Mouse (Mus musculus) cerebellum, adult 2 months (tissue): ENCODE measurements around the gene Haao. TPM values are rescaled to one million over a fixed set of nuclear protein-coding genes. Genes with fewer than 3 reads are reported as not detected.
"Not testable (repeated sequence)": the region's sequence is repeated elsewhere in the genome, so short reads cannot be mapped to it uniquely, and the experiment has no call there.

Source experiments
- DNase-seq, 2 experiments: peaks; one replicate each; pipeline ENCODE4 v3.0.0; 2021
- H3K27ac ChIP-seq: fragments of 200-500 bp; 2 replicates; pipeline ENCODE4 v1.5.1; 2012; ENCODE audit warnings: low read length, control low read depth, inconsistent platforms; ENCODE audit not compliant: insufficient read depth
- H3K27me3 ChIP-seq: fragments of 200-500 bp; 2 replicates; pipeline ENCODE4 v1.6.1; 2012; ENCODE audit warnings: inconsistent platforms, mild to moderate bottlenecking, low read length, moderate library complexity; ENCODE audit not compliant: control insufficient read depth, insufficient read depth
- H3K4me1 ChIP-seq: fragments of 200-500 bp; 2 replicates; pipeline ENCODE4 v1.6.1; 2011; ENCODE audit warnings: low read length; ENCODE audit not compliant: control insufficient read depth, insufficient read depth
- H3K4me3 ChIP-seq: fragments of 200-500 bp; replicated peaks from 2 replicates; pipeline ENCODE3; 2011; ENCODE audit warnings: mild to moderate bottlenecking, low read depth, low read length, control low read depth; ENCODE audit not compliant: insufficient read depth
- CTCF ChIP-seq: fragments of 200-500 bp; IDR thresholded peaks from 2 replicates; pipeline ENCODE4 v1.5.1; 2011; ENCODE audit warnings: low read depth, mild to moderate bottlenecking, control low read depth, low read length, moderate library complexity, borderline replicate concordance; ENCODE audit not compliant: insufficient read depth
- POLR2A ChIP-seq: fragments of 200-500 bp; IDR thresholded peaks from 2 replicates; pipeline ENCODE4 v1.6.1; 2011; ENCODE audit warnings: low read length, control low read depth, borderline replicate concordance; ENCODE audit not compliant: insufficient read depth
- WGBS: fragments of 180-500 bp; shearing (Covaris S2); methylation state at CpG from one replicate; pipeline ENCODE4 v1.1.7; 2018; 5-methylcytosine and 5-hydroxymethylcytosine counted together
- polyA plus RNA-seq: library from polyadenylated mRNA; depleted of rRNA; stranded (reverse); fragments of >200 nt; gene quantifications from 2 replicates; pipeline ENCODE4 v1.2.3, GENCODE M21; 2012

Haao gene
- polyA plus RNA-seq, 1 experiment: 0.75 TPM

- Histone ChIP-seq H3K4me1 (no peaks in the 10 kb centered on the region), H3K27me3 (no peaks in the 10 kb centered on the region), H3K27ac (peak overlapping the region; percentile 96), H3K4me3 (peak overlapping the region; percentile 86)
- DNase-seq: peak; percentile 77 to 81
- TF ChIP-seq POLR2A (peak; percentile 27; the same call in 1 of the 2 replicates), CTCF (no peak)
- under 1% methylated on average over 26 of the region's 27 CpGs for WGBS
These were observed 14.5 kb upstream of the Haao start for GRCm38 (mm10) chr17:83862134-83862881.

- peak overlapping the region; percentile 96 for H3K27ac ChIP-seq
- H3K4me3 ChIP-seq: peak overlapping the region; percentile 86
- under 1% methylated on average over 62 of the region's 62 CpGs for WGBS
- no peak for TF ChIP-seq CTCF
- TF ChIP-seq POLR2A: peak; percentile 33; the same call in 1 of the 2 replicates
- no peaks in the 10 kb centered on the region for H3K4me1 ChIP-seq
- DNase-seq: peak; percentile 95 to 100
- H3K27me3 ChIP-seq: no peaks in the 10 kb centered on the region
These were observed 13.8 kb upstream of the Haao start for GRCm38 (mm10) chr17:83861444-83862133.

- 60% methylated on average over 8 of the region's 8 CpGs for WGBS
- peak overlapping the region; percentile 86 for H3K4me3 ChIP-seq
- not testable (repeated sequence) for H3K27ac ChIP-seq, DNase-seq, H3K4me1 ChIP-seq, H3K27me3 ChIP-seq
These were observed 13.2 kb upstream of the Haao start for GRCm38 (mm10) chr17:83860968-83861367.

GRCm38 (mm10) chr17:83860224-83860623 lies 12.5 kb upstream of the Haao start:
- WGBS: 86% methylated on average over 7 of the region's 7 CpGs
- H3K4me3 ChIP-seq: no peak overlapping the region
- no peaks in the 10 kb centered on the region for H3K27me3 ChIP-seq
- TF ChIP-seq CTCF (no peak), POLR2A (no peak)
- no peak for DNase-seq
- H3K4me1 ChIP-seq: no peaks in the 10 kb centered on the region
- H3K27ac ChIP-seq: no peak overlapping the region

GRCm38 (mm10) chr17:83859639-83860038 lies 11.9 kb upstream of the Haao start:
- Histone ChIP-seq H3K27me3 (no peaks in the 10 kb centered on the region), H3K27ac (no peak overlapping the region), H3K4me3 (no peak overlapping the region), H3K4me1 (no peaks in the 10 kb centered on the region)
- WGBS: 93% methylated on average over 4 of the region's 4 CpGs
- no peak for DNase-seq
- TF ChIP-seq CTCF (no peak), POLR2A (no peak)

- 87% methylated on average over 7 of the region's 7 CpGs for WGBS
These were observed 10.7 kb upstream of the Haao start for GRCm38 (mm10) chr17:83858413-83858812.

GRCm38 (mm10) chr17:83854284-83854918 lies 6.6 kb upstream of the Haao start:
- no peak overlapping the region for H3K4me3 ChIP-seq
- no peaks in the 10 kb centered on the region for H3K4me1 ChIP-seq
- DNase-seq: no peak
- no peak overlapping the region for H3K27ac ChIP-seq
- H3K27me3 ChIP-seq: no peaks in the 10 kb centered on the region
- WGBS: 54% methylated on average over 12 of the region's 12 CpGs
- TF ChIP-seq POLR2A (no peak), CTCF (no peak)

More at GRCm38 (mm10) chr17:83858413-83858812, 10.7 kb upstream of the Haao start:
- Histone ChIP-seq H3K4me1 (no peaks in the 10 kb centered on the region), H3K27ac (no peak overlapping the region), H3K4me3 (no peak overlapping the region), H3K27me3 (no peaks in the 10 kb centered on the region)
- DNase-seq: no peak
- no peak for TF ChIP-seq CTCF
- no peak for TF ChIP-seq POLR2A
